Mouse (Mus musculus): ENCODE measurements around the gene Zfp457. TPM values are rescaled to one million over a fixed set of nuclear protein-coding genes. Genes with fewer than 3 reads are reported as not detected.
"Not testable (repeated sequence)": the region's sequence is repeated elsewhere in the genome, so short reads cannot be mapped to it uniquely, and the experiment has no call there.

The Zfp457 gene
- polyA plus RNA-seq (2015; fragmentation: Nextera tagmentation; extraction: Ambion mirVana), result 0.94 and 1.3 TPM in 2 replicates

GRCm38 (mm10) chr13:67305822-67306672, at the start of gene Zfp457:
Zfp457 (minus strand) TSS chr13:67306485.
- Histone ChIP-seq H3K27me3 (ENCODE audit: control insufficient read depth, insufficient read depth, low read length) (no peaks in the 10 kb centered on the region), H3K36me3 (ENCODE audit: control insufficient read depth, insufficient read depth) (no peaks in the 10 kb centered on the region), H3K27ac (ENCODE audit: low read length) (peak within 1 kb of the TSS; percentile 82), H3K4me1 (ENCODE audit: control insufficient read depth, insufficient read depth, low read length) (peaks cover 4% of the 10 kb centered on the region), H3K4me3 (ENCODE audit: low read length) (peak within 1 kb of the TSS; percentile 92), H3K9ac (ENCODE audit: low read length) (peak within 1 kb of the TSS; percentile 90), H3K9me3 (replicated peaks; ENCODE audit: control insufficient read depth, low read length) (no peaks in the 10 kb centered on the region), H3K4me2 (ENCODE audit: low read depth, low read length) (peak within 1 kb of the TSS; percentile 93)
- WGBS, result 8% methylated on average over 16 of the region's 16 CpGs
- peak; percentile 97 for ATAC-seq (replicated peaks; ENCODE audit: extremely low read depth, insufficient read depth, low FRiP score)

GRCm38 (mm10) chr13:67351854-67352253, 45.6 kb upstream of the Zfp457 start:
- H3K27me3 ChIP-seq (ENCODE audit: control insufficient read depth, insufficient read depth, low read length), result no peaks in the 10 kb centered on the region

GRCm38 (mm10) chr13:67343422-67343821, 37.1 kb upstream of the Zfp457 start:
- no peaks in the 10 kb centered on the region for H3K4me1 ChIP-seq (ENCODE audit: control insufficient read depth, insufficient read depth, low read length)
- H3K27ac ChIP-seq (ENCODE audit: low read length), result no peak overlapping the region
- H3K9me3 ChIP-seq (replicated peaks; ENCODE audit: control insufficient read depth, low read length), result no peaks in the 10 kb centered on the region
- no peaks in the 10 kb centered on the region for H3K27me3 ChIP-seq (ENCODE audit: control insufficient read depth, insufficient read depth, low read length)
- H3K9ac ChIP-seq (ENCODE audit: low read length), result no peak overlapping the region
- H3K4me2 ChIP-seq (ENCODE audit: low read depth, low read length), result no peak overlapping the region
- no peak overlapping the region for H3K4me3 ChIP-seq (ENCODE audit: low read length)
- H3K36me3 ChIP-seq (ENCODE audit: control insufficient read depth, insufficient read depth), result peaks cover 11% of the 10 kb centered on the region
- no peak for ATAC-seq (replicated peaks; ENCODE audit: extremely low read depth, insufficient read depth, low FRiP score)
- 78% methylated on average over 2 of the region's 2 CpGs for WGBS

More at GRCm38 (mm10) chr13:67351854-67352253, 45.6 kb upstream of the Zfp457 start:
- H3K36me3 ChIP-seq (ENCODE audit: control insufficient read depth, insufficient read depth), result no peaks in the 10 kb centered on the region
- no peak for ATAC-seq (replicated peaks; ENCODE audit: extremely low read depth, insufficient read depth, low FRiP score)
- H3K4me2 ChIP-seq (ENCODE audit: low read depth, low read length), result no peak overlapping the region
- H3K9me3 ChIP-seq (replicated peaks; ENCODE audit: control insufficient read depth, low read length), result no peaks in the 10 kb centered on the region
- no peak overlapping the region for H3K4me3 ChIP-seq (ENCODE audit: low read length)
- no peak overlapping the region for H3K9ac ChIP-seq (ENCODE audit: low read length)
- no peak overlapping the region for H3K27ac ChIP-seq (ENCODE audit: low read length)
- H3K4me1 ChIP-seq (ENCODE audit: control insufficient read depth, insufficient read depth, low read length), result no peaks in the 10 kb centered on the region

GRCm38 (mm10) chr13:67332877-67333276, 26.6 kb upstream of the Zfp457 start:
- H3K27ac ChIP-seq (ENCODE audit: low read length), result peak overlapping the region; percentile 71
- WGBS, result 55% methylated on average over 1 of the region's 1 CpGs
- ATAC-seq (replicated peaks; ENCODE audit: extremely low read depth, insufficient read depth, low FRiP score), result peak; percentile 5; the same call in 1 of the 2 replicates

GRCm38 (mm10) chr13:67332019-67332724, 25.9 kb upstream of the Zfp457 start, which contains the start of gene Zfp595:
Zfp595 (minus strand) TSS chr13:67332570.
- H3K36me3 ChIP-seq (ENCODE audit: control insufficient read depth, insufficient read depth), result no peaks in the 10 kb centered on the region
- H3K4me1 ChIP-seq (ENCODE audit: control insufficient read depth, insufficient read depth, low read length), result peaks cover 9% of the 10 kb centered on the region
- H3K27me3 ChIP-seq (ENCODE audit: control insufficient read depth, insufficient read depth, low read length), result no peaks in the 10 kb centered on the region
- H3K27ac ChIP-seq (ENCODE audit: low read length), result peak within 1 kb of the TSS; percentile 71
- 10% methylated on average over 17 of the region's 17 CpGs for WGBS
- H3K9ac ChIP-seq (ENCODE audit: low read length), result peak within 1 kb of the TSS; percentile 66
- ATAC-seq (replicated peaks; ENCODE audit: extremely low read depth, insufficient read depth, low FRiP score), result peak; percentile 86
- no peaks in the 10 kb centered on the region for H3K9me3 ChIP-seq (replicated peaks; ENCODE audit: control insufficient read depth, low read length)
- peak within 1 kb of the TSS; percentile 67 for H3K4me2 ChIP-seq (ENCODE audit: low read depth, low read length)
- peak within 1 kb of the TSS; percentile 57 for H3K4me3 ChIP-seq (ENCODE audit: low read length)

More at GRCm38 (mm10) chr13:67332877-67333276, 26.6 kb upstream of the Zfp457 start:
- Histone ChIP-seq H3K27me3 (ENCODE audit: control insufficient read depth, insufficient read depth, low read length) (no peaks in the 10 kb centered on the region), H3K4me3 (ENCODE audit: low read length) (peak overlapping the region; percentile 57), H3K4me1 (ENCODE audit: control insufficient read depth, insufficient read depth, low read length) (peaks cover 9% of the 10 kb centered on the region), H3K36me3 (ENCODE audit: control insufficient read depth, insufficient read depth) (no peaks in the 10 kb centered on the region), H3K4me2 (ENCODE audit: low read depth, low read length) (peak overlapping the region; percentile 67), H3K9me3 (replicated peaks; ENCODE audit: control insufficient read depth, low read length) (no peaks in the 10 kb centered on the region), H3K9ac (ENCODE audit: low read length) (peak overlapping the region; percentile 66)

- WGBS, result 26% methylated on average over 5 of the region's 5 CpGs
- H3K36me3 ChIP-seq (ENCODE audit: control insufficient read depth, insufficient read depth), result no peaks in the 10 kb centered on the region
- H3K27ac ChIP-seq (ENCODE audit: low read length), result no peak overlapping the region; the same call in none of the 2 replicates
- H3K27me3 ChIP-seq (ENCODE audit: control insufficient read depth, insufficient read depth, low read length), result no peaks in the 10 kb centered on the region
- H3K9me3 ChIP-seq (replicated peaks; ENCODE audit: control insufficient read depth, low read length), result peaks cover 1% of the 10 kb centered on the region; the same call in 1 of the 2 replicates
- H3K4me3 ChIP-seq (ENCODE audit: low read length), result peak overlapping the region; percentile 92
- H3K4me1 ChIP-seq (ENCODE audit: control insufficient read depth, insufficient read depth, low read length), result peaks cover 4% of the 10 kb centered on the region
- peak overlapping the region; percentile 93 for H3K4me2 ChIP-seq (ENCODE audit: low read depth, low read length)
- peak overlapping the region; percentile 90 for H3K9ac ChIP-seq (ENCODE audit: low read length)
- ATAC-seq (replicated peaks; ENCODE audit: extremely low read depth, insufficient read depth, low FRiP score), result 0 out of 2 replicates have a peak, but pooled peaks have one; percentile 38
These were observed 433 bp upstream of the Zfp457 start for GRCm38 (mm10) chr13:67306718-67307117.

- Histone ChIP-seq H3K4me1 (ENCODE audit: control insufficient read depth, insufficient read depth, low read length) (no peaks in the 10 kb centered on the region), H3K9ac (ENCODE audit: low read length) (no peak within 1 kb of the TSS), H3K9me3 (replicated peaks; ENCODE audit: control insufficient read depth, low read length) (no peaks in the 10 kb centered on the region), H3K4me2 (ENCODE audit: low read depth, low read length) (no peak within 1 kb of the TSS), H3K27me3 (ENCODE audit: control insufficient read depth, insufficient read depth, low read length) (no peaks in the 10 kb centered on the region), H3K36me3 (ENCODE audit: control insufficient read depth, insufficient read depth) (no peaks in the 10 kb centered on the region), H3K27ac (ENCODE audit: low read length) (no peak within 1 kb of the TSS), H3K4me3 (ENCODE audit: low read length) (no peak within 1 kb of the TSS)
- WGBS, result 37% methylated on average over 7 of the region's 7 CpGs
- no peak for ATAC-seq (replicated peaks; ENCODE audit: extremely low read depth, insufficient read depth, low FRiP score)
These were observed 28.0 kb downstream of the Zfp457 start, which contains the start of gene Zfp458 for GRCm38 (mm10) chr13:67278314-67278713. Zfp458 (minus strand) TSS chr13:67278466.

GRCm38 (mm10) chr13:67269383-67270065, 36.8 kb downstream of the Zfp457 start:
- peak overlapping the region; percentile 47; the same call in 1 of the 2 replicates for H3K27ac ChIP-seq (ENCODE audit: low read length)
- ATAC-seq (replicated peaks; ENCODE audit: extremely low read depth, insufficient read depth, low FRiP score), result peak; percentile 16; the same call in 1 of the 2 replicates
- H3K4me1 ChIP-seq (ENCODE audit: control insufficient read depth, insufficient read depth, low read length); H3K27me3 ChIP-seq (ENCODE audit: control insufficient read depth, insufficient read depth, low read length); H3K9me3 ChIP-seq (replicated peaks; ENCODE audit: control insufficient read depth, low read length); H3K36me3 ChIP-seq (ENCODE audit: control insufficient read depth, insufficient read depth): not testable (repeated sequence)
- peak overlapping the region; percentile 83 for H3K4me2 ChIP-seq (ENCODE audit: low read depth, low read length)
- peak overlapping the region; percentile 80 for H3K9ac ChIP-seq (ENCODE audit: low read length)
- 37% methylated on average over 8 of the region's 9 CpGs for WGBS
- H3K4me3 ChIP-seq (ENCODE audit: low read length), result peak overlapping the region; percentile 76

All from heart, embryonic 16.5 days (tissue).